Mouse (Mus musculus) testis, adult 2 months (tissue): ENCODE data around the gene Sat2.

Experiments
- CTCF ChIP-seq: fragments of 200-500 bp; IDR thresholded peaks from 2 replicates; pipeline ENCODE4 v1.5.1; 2012; ENCODE audit warnings: low read depth, mild to moderate bottlenecking, inconsistent platforms, low read length, moderate library complexity; ENCODE audit not compliant: control insufficient read depth, insufficient read depth, insufficient replicate concordance
- POLR2A ChIP-seq: fragments of 200-500 bp; IDR thresholded peaks from 2 replicates; pipeline ENCODE4 v1.6.1; 2012; ENCODE audit warnings: low read depth, mild to moderate bottlenecking, inconsistent platforms, low read length, moderate library complexity; ENCODE audit not compliant: control insufficient read depth

GRCm38 (mm10) chr11:69608525-69608924 is 13.3 kb upstream of the Sat2 start:
- TF ChIP-seq CTCF = no peak
- TF ChIP-seq POLR2A = no peak
